Mouse (Mus musculus): ENCODE measurements around the gene Fam20a.

The Fam20a gene

DNA sequence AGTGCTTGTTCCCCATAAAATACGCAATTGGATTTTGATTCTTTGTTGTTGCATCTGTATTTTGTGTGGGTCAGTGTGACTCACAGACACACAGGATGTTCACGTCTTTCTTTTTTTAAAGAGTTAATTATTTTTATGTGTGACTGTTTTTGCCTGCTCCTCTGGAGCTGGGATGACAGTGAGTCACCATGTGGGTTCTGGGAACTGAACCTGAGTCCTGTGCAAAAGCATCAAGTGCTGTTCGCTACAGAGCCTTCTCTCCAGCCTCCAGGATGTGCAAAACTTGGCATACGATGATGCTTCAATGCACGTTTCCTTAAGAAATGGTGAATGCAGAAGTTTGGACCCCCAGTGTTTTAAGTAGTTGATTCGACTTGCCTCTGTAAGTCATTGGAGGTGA is 67.5 kb downstream of the Fam20a start:
- DNase-seq (ENCODE audit: low read depth, low spot score) = no peak

DNA sequence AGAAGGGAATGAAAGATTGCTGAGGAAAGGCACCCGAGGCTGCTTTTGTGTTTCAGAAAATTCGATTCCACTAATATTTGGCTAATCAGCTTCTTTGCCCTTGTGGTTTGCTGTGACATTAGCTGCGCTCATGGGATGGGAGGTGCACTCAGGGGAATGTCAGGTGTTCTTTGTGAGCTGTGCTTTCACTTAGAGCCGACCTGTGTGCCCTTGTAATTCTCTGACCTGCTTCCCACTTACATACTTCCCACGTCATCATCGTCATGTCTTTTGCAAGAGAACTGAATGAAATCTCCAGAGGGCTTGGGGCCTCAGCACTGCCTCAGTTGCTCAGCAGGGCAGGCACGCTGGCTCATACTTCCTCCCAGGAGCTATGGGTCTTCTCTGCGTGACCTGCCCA is 68.9 kb downstream of the Fam20a start:
- no peak for DNase-seq (ENCODE audit: low read depth, low spot score)

DNA sequence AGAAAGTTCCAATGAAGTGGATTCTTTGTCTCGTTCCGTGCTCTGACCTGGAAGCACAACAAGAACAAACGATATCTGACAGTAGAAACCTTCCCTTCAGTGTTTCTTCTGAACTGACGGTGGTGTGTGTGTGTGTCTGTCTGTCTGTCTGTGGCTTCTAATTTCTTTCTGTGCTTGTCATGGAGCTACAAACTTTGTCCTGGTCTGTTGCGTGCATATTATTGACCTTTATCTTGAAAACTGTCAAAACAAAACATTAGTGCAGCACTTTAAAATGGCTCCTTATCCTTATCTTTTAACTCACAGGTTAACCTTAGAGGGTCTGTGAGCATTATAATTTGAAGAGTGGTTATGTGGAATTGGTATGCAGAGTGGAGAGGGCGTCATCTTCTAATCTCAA is 69.6 kb downstream of the Fam20a start:
- DNase-seq (ENCODE audit: low read depth, low spot score) = no peak

DNA sequence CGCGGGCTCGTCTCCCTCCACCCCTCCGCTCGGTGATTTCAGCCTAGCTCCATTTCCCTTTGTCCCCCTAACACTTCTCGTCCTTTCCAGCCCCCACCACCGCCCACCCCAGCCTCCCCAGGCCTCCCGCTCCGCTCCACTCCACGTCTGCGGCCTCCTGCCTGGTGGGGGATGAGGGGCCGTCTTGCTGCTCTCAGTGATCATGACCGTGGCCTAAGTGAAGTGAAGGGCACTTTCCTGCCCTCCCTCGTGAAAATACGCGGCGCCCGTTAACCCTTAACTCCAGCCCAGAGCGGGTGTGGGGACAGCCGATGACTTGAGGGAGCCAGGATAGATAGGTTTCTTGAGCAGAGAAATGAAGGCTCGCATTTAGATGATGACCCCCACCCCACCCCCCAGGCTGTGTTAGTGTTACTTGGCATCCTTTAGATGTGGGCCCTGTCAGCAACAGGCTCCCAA is 70.5 kb downstream of the Fam20a start:
- DNase-seq (ENCODE audit: low read depth, low spot score) = no peak

DNA sequence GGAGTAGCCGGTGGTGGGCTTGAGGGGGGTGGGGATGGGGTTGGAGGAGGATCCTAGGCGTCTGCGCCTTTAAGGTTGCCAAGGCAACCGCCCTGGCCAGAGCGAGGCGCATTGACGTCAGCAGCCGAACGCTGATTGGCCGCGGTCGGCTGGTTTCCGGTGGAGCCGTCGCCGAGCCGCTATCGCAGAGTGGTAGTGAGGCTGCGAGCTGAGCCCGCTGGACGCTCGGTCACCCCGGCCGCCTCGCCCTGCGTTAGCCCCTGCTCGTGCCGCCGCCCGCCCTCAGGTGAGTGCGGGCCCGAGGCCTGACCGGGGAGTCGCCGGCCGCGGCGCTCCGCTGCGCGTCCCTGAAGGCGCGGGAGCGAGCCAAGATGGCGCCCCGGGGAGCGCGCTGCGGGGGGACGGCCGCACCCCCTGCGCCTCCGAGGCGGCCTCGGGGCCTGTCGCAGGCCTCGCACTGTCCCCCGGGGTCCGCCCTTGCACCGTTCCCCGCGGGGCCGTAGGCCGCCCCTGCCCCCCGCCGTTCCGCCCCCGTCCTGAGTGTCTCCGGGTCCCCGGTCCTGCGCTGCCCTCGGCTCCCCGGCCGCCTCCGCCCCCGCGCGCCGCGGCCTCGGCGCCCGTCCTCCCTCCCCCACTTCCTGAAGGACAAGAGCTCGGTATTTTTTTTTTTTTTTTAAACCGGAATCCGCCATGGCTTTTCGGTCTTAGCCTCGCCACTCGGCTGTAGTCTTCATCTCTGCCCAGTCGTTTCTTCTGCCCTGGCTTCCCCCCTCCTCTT is 71.1 kb downstream of the Fam20a start:
- DNase-seq (ENCODE audit: low read depth, low spot score) = peak; percentile 82

DNA sequence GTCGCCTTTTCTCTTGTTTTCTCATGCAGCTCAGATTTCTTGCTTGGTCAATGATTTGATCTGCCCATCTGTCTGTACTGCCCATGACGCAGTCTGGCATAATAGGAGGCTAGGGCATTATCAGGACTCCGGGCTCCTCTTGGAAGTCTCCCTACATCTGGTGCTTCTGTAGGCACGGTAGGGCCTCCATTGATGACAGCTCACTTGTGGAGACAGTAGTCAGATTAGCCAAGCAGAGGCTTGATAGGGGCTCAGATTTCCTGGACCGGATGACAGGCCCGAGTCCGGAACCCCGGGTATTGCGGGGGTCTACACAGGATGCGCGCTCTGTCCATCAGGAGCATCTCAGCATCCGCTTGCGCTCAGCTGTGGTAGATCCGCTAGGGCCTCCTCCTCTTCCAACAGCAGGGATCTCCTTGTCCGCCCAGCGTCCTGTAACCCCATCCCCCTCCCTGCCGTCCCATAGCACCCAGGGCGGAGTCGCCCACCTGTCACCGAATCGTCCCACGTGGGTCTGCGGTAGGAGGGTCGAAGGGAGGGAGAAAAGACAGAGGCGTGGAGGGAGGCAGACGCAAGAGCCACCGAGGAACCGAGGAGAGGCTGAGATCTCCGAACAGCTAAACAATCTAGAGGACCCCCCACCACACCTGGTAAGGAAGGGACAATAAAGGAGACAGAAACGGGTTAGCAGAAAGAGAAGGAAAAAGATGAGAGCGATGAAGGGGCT is 71.9 kb downstream of the Fam20a start:
- DNase-seq (ENCODE audit: low read depth, low spot score) = peak; percentile 56

DNA sequence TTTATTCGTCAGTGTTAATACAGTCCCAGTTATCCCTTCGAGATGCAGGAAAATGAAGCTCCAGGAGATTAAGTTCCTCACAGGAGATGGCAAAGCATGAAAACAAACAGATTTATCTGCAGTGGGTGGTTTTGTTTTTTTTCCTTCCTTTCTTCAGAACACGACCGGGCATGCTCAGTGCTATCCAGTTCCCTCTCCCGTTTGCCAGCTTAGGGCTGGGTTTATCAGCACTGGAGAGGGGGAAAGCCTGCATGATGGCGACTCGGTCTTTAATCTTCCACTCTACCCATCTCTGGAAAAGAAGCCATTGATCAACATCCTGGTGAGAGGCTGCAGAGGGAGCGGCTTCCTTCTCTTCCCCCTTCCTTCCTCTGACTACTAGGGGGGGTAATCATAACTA is 72.9 kb downstream of the Fam20a start, which contains the start of gene Prkar1a:
Gene Prkar1a (plus strand): TSS at position 200 of the 400 bp plus-strand sequence.
- DNase-seq (ENCODE audit: low read depth, low spot score) = no peak

DNA sequence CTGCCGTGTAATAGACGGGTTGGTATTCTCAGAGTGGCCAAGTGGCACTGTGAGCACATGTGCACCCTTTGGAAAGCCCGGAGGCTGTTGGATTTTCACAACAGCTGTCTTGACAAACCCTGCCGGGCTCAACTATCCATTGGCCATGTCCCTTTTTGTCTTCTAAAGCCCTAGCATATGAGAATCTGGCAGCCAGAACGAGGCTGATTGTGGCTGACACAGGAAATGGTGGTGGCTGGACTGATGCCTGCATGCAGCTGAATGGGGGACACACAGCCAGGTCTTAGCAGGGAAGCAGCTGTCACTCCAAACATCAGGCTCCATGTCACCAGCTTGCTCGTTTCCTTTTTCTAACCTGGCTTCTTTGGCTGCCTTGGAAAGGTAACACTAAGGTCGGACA is 73.6 kb downstream of the Fam20a start:
- DNase-seq (ENCODE audit: low read depth, low spot score) = no peak

DNA sequence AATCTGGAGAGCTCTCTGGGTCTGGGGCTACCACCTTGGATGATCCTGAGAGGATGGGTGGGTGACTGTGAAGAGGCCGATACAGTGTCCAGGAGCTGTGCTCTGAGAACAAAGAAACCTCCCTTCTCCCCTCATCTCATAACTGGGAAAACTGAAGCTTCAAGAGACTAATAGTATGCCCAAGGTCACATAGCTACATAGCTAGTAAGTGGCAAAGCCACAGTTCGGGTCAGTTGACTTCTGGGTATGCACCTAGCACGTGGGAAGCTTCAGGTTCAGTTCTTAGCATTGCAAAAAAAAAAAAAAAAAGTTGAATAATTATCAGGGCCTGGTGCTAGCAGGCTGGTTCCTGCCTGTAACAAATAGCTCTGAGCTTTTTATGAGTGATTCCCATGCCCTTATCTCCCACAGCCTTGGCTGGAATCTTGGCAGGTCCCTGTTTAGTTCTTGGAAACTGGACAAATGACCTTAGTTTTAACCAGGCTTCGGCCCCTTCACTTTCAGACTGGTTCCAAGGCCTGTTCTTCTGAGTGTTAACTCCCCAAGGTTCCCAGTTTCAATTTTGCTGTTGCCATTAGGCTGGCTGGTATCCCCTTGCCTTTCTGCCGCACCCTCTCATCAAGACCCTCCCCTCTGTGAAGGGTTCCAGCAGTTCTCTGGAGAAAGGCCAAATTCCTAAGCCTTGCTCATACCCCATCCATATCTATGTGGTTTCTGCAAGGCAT is 80.4 kb downstream of the Fam20a start:
- no peak for DNase-seq (ENCODE audit: low read depth, low spot score)

DNA sequence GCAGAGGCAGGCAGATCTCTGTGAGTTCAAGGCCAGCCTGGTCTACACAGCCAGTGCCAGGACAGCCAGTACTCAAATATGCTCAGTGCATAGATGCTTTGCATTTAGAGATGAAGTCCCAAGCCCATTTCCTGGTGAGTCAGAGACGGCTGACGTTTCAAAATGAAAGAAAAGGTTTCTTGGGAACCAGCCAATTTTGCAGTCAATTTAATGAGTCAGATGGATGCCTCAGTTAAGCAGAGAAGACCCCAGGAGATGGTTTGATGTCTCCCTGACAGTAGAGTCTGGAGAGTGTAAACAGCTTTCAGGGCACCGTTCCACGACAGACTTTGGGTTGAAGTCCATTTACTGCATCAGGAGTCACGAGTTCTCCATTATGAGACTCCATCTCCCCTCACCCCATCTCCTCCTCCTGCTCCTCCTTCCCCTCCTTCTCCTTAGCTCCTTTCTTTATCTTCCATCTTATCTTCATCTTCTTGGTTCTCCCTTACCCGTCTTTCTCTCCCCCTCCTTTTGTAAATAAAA is 86.1 kb downstream of the Fam20a start:
- no peak for DNase-seq (ENCODE audit: low read depth, low spot score)

DNA sequence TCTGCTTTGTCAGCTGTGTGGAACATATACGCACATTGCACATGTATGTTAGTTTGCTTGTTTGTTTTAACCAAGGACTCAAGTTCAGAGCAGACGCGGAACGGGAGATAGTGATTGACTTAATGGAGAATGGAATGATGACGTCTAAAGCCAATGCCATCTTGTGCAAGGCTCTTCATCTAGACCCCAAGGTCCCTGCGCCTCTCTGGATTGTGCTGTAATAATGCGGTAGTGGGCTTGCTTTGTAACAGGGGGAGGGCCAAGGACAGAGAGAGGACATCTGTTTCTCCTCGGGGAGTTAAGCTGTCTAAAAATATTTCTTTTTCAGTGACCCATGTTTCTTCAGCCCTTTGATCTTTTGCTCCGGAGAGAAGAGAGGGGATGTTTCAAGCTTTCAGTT is 87.2 kb downstream of the Fam20a start:
- DNase-seq (ENCODE audit: low read depth, low spot score) = no peak

DNA sequence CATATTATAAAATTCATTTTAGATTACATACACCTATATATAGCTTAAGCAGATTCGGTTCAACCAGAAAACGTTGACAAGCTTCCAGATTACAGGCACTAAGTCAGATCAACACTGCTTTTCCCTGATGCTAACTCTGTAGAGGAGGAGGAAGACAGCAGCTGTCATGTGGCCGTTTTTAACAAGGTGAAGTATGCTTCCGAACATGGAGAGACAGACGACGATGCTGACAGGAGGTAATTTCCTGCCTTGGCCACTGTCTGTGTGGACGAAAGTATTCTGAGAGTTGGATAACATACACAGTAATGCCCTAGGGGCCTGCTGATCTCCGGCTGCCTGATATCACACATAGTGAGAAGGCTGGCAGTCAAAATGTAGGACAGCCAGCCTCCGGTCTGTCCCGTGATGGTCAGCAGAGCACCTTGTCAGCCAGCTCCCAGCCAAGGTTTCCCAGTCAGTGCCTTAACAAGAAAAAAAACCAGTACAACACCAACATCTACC is 93.0 kb downstream of the Fam20a start:
- no peak for DNase-seq (ENCODE audit: low read depth, low spot score)

DNA sequence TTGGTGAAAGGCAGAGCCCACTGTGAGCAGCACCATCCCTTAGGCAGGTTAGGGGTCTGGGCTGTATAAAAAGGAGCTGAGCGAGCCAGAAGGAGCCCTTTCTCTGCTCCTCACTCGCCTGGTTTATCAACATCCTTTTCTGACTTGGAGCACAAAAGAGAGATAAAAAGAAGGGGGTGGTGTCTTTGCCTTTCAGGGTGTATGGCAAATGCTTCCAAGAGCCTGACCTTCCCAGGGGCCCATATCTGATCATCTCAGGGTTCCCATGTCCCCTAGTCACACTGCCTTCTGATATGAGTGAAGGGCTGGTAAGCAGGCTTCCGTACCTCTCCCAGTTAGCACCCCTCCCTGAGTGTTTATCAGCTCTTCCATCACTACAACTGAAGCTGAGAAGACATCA is 94.0 kb downstream of the Fam20a start:
- DNase-seq (ENCODE audit: low read depth, low spot score) = no peak

DNA sequence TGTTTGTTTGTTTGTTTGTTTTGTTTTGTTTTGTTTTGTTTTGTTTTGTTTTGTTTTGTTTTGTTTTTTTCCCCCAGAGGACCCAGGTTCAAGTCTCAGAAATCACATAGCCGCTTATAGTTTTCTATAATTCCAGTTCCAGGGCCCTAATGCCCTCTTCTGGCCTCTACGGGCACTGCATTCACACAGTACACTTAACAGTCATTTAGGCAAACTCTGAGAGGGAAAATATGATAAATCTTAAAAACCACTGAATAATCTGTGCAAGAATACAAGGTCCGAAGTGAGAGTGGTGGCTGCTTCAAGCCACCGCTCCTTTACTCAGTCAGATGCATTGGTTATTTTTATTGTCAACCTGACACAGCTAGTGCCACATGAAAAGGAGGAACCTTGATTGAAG is 94.4 kb downstream of the Fam20a start:
- no peak for DNase-seq (ENCODE audit: low read depth, low spot score)

DNA sequence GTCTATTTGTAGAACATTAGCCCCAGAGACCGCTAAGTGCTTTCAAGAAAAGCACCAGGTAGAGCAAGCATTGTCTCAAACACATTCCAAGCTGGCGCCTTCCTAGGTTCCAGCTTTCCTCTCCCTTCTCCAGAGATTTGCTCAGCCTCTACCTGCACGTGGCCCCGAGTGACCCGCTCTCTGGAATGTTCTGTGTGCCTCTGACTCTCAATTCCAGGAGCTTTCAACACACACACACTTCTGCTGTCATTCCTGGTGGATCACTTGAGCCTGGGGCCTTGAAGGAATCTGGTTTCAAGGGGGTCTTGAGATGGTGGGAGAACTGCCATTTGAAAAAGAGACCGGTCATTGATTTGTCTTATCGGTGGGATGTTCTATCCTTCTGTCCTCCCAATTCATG is 98.8 kb downstream of the Fam20a start:
- no peak for DNase-seq (ENCODE audit: low read depth, low spot score)

DNA sequence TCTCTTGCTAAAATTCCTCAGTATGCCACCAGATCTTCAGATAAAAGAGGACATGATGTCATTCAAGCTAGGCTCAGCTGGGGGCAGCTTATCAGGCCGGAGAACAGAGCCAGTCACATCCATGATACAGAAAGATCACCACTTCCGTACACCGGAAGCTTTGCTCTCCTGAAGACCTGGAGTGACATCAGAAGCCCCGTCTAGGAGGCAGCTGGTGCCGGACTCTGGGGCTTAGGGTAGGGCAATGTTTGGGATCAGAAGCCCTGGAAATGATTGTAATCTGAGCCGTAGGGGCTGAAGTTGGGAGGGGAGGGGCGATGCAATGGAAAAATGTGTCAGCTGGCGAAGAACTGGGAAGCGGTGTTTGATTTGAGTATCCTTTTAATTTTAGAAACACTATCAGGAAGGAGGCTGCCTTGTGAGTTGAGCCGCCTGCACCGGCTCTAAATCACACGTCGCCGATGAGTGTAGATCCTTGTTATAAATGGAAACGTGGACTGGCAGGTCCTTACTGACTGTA is 99.5 kb downstream of the Fam20a start:
- no peak for DNase-seq (ENCODE audit: low read depth, low spot score)

DNA sequence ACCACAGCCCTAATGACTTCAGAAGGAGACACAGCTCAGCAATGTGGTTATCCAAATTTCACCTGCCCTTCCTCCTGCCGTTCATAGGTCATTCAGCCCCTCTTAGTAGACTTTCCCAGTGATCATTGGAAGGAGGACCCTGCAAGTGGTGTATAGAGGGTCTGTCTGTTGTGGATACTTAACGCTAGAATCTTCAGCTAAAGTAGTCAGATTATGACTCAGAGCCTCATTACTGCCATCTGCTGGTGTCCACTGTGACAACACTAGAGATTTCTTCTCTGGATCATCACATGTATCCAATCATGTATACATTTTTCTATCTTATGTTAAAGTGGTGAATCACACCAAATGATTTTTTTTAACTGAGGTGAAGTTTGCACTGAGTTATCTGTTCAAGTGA is 100.9 kb downstream of the Fam20a start:
- DNase-seq (ENCODE audit: low read depth, low spot score) = peak; percentile 53

DNA sequence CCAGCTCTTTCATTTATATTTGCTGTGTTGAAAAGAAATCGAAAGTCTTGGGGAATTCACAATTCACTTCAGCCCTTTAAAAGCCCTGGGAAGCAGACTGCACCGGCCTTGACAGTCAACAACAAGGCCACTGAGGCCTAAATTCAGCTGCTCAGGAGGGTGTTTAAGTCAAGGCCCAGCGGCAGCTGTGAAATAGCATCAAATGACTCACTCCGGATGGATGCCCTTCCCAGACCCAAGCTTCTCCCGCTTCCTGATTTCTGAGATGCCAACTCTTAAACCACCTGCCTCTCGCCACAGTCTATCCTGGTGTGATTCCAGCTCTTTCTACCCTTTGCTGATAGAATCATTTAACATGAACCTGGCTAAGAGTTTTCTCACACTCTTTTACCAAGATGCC is 101.7 kb downstream of the Fam20a start:
- no peak for DNase-seq (ENCODE audit: low read depth, low spot score)
